Mouse (Mus musculus) cerebral cortex, adult 2 months (tissue): Measurements from ENCODE around the gene Gm3187.

Experiments used
- WGBS: fragments of 180-500 bp; shearing (Covaris S2); methylation state at CpG from one replicate; pipeline ENCODE4 v1.1.7; 2018; 5-methylcytosine and 5-hydroxymethylcytosine counted together

Gene Gm3187

DNA sequence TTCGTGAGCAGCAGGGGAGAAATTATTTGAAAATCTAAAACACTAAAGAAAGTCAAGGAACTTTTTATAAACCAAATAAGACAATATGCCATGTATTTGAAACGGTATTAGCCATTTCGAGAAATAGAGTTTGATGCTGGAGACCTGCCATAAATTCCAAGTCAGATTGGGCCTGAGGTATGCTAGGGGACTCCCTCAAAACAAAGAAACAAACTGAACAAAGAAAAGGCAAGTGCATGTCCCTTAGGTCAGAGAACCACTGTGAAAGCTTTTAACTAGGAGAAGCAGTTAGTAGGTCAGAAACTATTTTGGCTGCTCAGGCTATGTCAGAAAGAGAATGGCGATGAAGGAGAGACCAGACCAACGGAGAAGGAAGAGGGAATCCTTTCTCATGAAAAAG lies at the start of gene Gm3187:
Gene Gm3187, plus strand, starts transcription at position 301 of the 400 bp plus-strand sequence.
- WGBS = 79% methylated on average over 5 of the region's 5 CpGs

DNA sequence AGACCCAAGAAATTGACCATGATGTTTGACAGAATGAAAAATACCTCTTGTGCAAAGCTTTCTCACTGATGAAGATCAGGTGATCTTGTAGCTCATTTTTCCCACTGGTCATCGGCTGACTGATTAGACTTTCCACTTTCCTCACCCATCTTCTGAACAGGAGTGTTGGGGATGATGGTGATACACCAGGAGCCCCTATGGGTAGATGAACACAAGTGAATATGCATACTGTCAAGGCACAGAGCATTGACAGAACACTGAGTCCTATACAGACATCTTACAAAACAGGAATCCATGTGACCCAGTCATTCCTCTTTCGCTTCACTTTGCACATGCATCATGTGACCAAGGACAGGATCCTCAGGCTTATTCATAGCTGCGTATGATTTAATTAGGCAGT lies 28.6 kb upstream of the Gm3187 start, which contains the start of gene Gm3194:
Gene Gm3194, minus strand, starts transcription at position 101 of the 400 bp plus-strand sequence.
- WGBS = no CpG with 5 or more reads among the region's 3 CpGs

DNA sequence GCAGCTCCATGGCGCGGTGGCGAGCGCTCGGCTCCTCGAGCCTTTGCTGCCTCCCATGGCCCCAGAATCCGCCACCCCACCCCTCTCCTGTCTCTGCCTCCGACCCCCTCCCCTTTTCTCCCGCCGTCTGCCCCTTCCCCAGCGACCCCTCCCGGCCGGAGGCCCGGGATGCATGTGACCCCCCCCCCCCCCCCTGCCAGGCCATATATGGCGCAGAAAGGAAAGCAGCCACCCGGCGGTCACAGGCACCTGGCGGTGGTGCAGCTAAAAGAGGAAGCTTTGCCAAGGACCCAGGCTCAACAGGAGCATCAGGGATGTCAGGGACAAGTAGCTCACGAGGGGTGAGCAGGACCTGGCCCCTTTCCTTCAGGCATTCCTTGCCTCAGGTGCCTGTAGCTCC lies 23.5 kb upstream of the Gm3187 start:
- no CpG with 5 or more reads among the region's 19 CpGs for WGBS

DNA sequence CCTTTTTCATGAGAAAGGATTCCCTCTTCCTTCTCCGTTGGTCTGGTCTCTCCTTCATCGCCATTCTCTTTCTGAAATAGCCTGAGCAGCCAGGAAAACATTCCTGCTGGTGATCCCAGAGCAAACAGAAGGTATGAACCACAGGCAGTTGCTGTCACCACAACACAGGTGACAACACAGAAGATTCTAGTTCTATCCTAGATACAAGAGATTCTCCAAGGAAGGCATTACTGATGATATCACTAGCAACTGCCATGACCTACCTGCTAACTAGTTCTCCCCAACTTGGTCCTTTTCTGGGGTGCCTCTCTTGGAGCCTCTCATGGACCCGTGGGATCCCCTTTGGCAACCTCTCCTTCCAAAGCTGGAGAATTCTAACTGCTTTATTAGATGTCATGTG lies 6.3 kb upstream of the Gm3187 start, which contains the start of gene Gm8246:
Gene Gm8246, minus strand, starts transcription at position 101 of the 400 bp plus-strand sequence.
- no CpG with 5 or more reads among the region's 3 CpGs for WGBS

DNA sequence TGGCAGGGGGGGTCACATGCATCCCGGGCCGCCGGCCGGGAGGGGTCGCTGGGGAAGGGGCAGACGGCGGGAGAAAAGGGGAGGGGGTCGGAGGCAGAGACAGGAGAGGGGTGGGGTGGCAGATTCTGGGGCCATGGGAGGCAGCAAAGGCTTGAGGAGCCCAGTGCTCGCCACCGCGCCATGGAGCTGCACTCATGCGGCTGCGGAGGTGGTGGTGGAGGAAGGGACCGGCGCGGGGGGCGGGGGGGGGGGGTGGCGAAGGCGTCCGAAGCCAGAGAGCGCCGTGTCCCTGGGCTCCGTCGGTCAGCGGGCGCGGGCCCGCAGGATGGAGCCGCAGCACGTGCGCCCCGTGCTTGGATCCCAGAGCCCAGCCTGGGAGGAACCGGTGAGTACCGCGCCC lies 17.4 kb downstream of the Gm3187 start, which contains the start of gene Gm3488:
Gene Gm3488, plus strand, starts transcription at position 301 of the 400 bp plus-strand sequence.
- no CpG with 5 or more reads among the region's 35 CpGs for WGBS

DNA sequence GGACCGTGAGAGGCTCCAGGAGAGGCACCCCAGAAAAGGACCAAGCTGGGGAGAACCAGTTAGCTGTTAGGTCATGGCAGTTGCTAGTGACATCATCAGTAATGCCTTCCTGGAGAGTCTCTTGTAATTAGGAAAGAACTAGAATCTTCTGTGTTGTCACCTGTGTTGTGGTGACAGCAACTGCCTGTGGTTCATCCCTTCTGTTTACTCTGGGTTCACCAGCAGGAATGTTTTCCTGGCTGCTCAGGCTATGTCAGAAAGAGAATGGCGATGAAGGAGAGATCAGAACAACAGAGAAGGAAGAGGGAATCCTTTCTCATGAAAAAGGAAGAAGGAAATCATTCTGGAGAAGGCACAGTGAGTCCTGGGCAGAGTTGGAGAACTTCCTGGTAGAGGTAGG lies 54.2 kb downstream of the Gm3187 start, which contains the start of gene Gm3532:
Gene Gm3532, plus strand, starts transcription at position 301 of the 400 bp plus-strand sequence.
- no CpG with 5 or more reads among the region's 2 CpGs for WGBS
